Mouse (Mus musculus): ENCODE data around the gene Pgm1. TPM values are rescaled to one million over a fixed set of nuclear protein-coding genes. Genes with fewer than 3 reads are reported as not detected.

Pgm1 gene
- polyA plus RNA-seq, 1 experiment from 2014 or later: 213 TPM

GRCm38 (mm10) chr4:99985631-99986030, 56.4 kb downstream of the Pgm1 start:
- WGBS (ENCODE audit: insufficient replicate concordance): 71% methylated on average over 12 of the region's 12 CpGs
- H3K4me1 ChIP-seq (ENCODE audit: control insufficient read depth, low read depth, low read length): no peaks in the 10 kb centered on the region
- no peaks in the 10 kb centered on the region for H3K27me3 ChIP-seq (ENCODE audit: control insufficient read depth, insufficient read depth, low read depth, low read length)
- no peak for ATAC-seq (ENCODE audit: low read depth)
- no peak overlapping the region for H3K27ac ChIP-seq (ENCODE audit: low read length)
- H3K4me3 ChIP-seq (ENCODE audit: low read depth, low read length): no peak overlapping the region
- no peaks in the 10 kb centered on the region; the same call in 1 of the 2 replicates for H3K36me3 ChIP-seq (ENCODE audit: control insufficient read depth, insufficient read depth)
- no peak overlapping the region for H3K4me2 ChIP-seq (ENCODE audit: low read depth, low read length)
- no peak overlapping the region for H3K9ac ChIP-seq (ENCODE audit: low read depth, low read length)
- H3K9me3 ChIP-seq (replicated peaks; ENCODE audit: control insufficient read depth, low read length): no peaks in the 10 kb centered on the region

GRCm38 (mm10) chr4:99986609-99987008, 57.4 kb downstream of the Pgm1 start:
- no peaks in the 10 kb centered on the region for H3K27me3 ChIP-seq (ENCODE audit: control insufficient read depth, insufficient read depth, low read depth, low read length)
- ATAC-seq (ENCODE audit: low read depth): no peak
- H3K36me3 ChIP-seq (ENCODE audit: control insufficient read depth, insufficient read depth): no peaks in the 10 kb centered on the region; the same call in 1 of the 2 replicates
- 67% methylated on average over 10 of the region's 10 CpGs for WGBS (ENCODE audit: insufficient replicate concordance)
- no peak overlapping the region for H3K9ac ChIP-seq (ENCODE audit: low read depth, low read length)
- no peaks in the 10 kb centered on the region for H3K9me3 ChIP-seq (replicated peaks; ENCODE audit: control insufficient read depth, low read length)
- H3K4me1 ChIP-seq (ENCODE audit: control insufficient read depth, low read depth, low read length): no peaks in the 10 kb centered on the region
- no peak overlapping the region for H3K4me2 ChIP-seq (ENCODE audit: low read depth, low read length)
- no peak overlapping the region for H3K4me3 ChIP-seq (ENCODE audit: low read depth, low read length)
- H3K27ac ChIP-seq (ENCODE audit: low read length): no peak overlapping the region

GRCm38 (mm10) chr4:99988771-99989170, 59.6 kb downstream of the Pgm1 start:
- no peak for ATAC-seq (ENCODE audit: low read depth)
- Histone ChIP-seq H3K9ac (ENCODE audit: low read depth, low read length) (no peak overlapping the region), H3K4me3 (ENCODE audit: low read depth, low read length) (no peak overlapping the region), H3K9me3 (replicated peaks; ENCODE audit: control insufficient read depth, low read length) (no peaks in the 10 kb centered on the region), H3K27ac (ENCODE audit: low read length) (no peak overlapping the region), H3K27me3 (ENCODE audit: control insufficient read depth, insufficient read depth, low read depth, low read length) (no peaks in the 10 kb centered on the region), H3K4me2 (ENCODE audit: low read depth, low read length) (no peak overlapping the region), H3K36me3 (ENCODE audit: control insufficient read depth, insufficient read depth) (no peaks in the 10 kb centered on the region; the same call in 1 of the 2 replicates), H3K4me1 (ENCODE audit: control insufficient read depth, low read depth, low read length) (no peaks in the 10 kb centered on the region)
- WGBS (ENCODE audit: insufficient replicate concordance): 61% methylated on average over 7 of the region's 7 CpGs

GRCm38 (mm10) chr4:100000971-100001370, 71.8 kb downstream of the Pgm1 start:
- no peaks in the 10 kb centered on the region for H3K4me1 ChIP-seq (ENCODE audit: control insufficient read depth, low read depth, low read length)
- no peaks in the 10 kb centered on the region for H3K27me3 ChIP-seq (ENCODE audit: control insufficient read depth, insufficient read depth, low read depth, low read length)
- no peak overlapping the region for H3K4me2 ChIP-seq (ENCODE audit: low read depth, low read length)
- H3K4me3 ChIP-seq (ENCODE audit: low read depth, low read length): no peak overlapping the region
- ATAC-seq (ENCODE audit: low read depth): no peak
- no peak overlapping the region for H3K27ac ChIP-seq (ENCODE audit: low read length)
- no peaks in the 10 kb centered on the region for H3K9me3 ChIP-seq (replicated peaks; ENCODE audit: control insufficient read depth, low read length)
- no peaks in the 10 kb centered on the region for H3K36me3 ChIP-seq (ENCODE audit: control insufficient read depth, insufficient read depth)
- WGBS (ENCODE audit: insufficient replicate concordance): 54% methylated on average over 5 of the region's 5 CpGs
- H3K9ac ChIP-seq (ENCODE audit: low read depth, low read length): no peak overlapping the region

GRCm38 (mm10) chr4:100001806-100002205, 72.6 kb downstream of the Pgm1 start:
- Histone ChIP-seq H3K9me3 (replicated peaks; ENCODE audit: control insufficient read depth, low read length) (no peaks in the 10 kb centered on the region), H3K4me1 (ENCODE audit: control insufficient read depth, low read depth, low read length) (no peaks in the 10 kb centered on the region), H3K27me3 (ENCODE audit: control insufficient read depth, insufficient read depth, low read depth, low read length) (no peaks in the 10 kb centered on the region), H3K27ac (ENCODE audit: low read length) (no peak overlapping the region), H3K4me3 (ENCODE audit: low read depth, low read length) (no peak overlapping the region), H3K4me2 (ENCODE audit: low read depth, low read length) (no peak overlapping the region), H3K9ac (ENCODE audit: low read depth, low read length) (no peak overlapping the region), H3K36me3 (ENCODE audit: control insufficient read depth, insufficient read depth) (no peaks in the 10 kb centered on the region)
- ATAC-seq (ENCODE audit: low read depth): no peak
- WGBS (ENCODE audit: insufficient replicate concordance): 64% methylated on average over 7 of the region's 7 CpGs

- 37% methylated on average over 7 of the region's 7 CpGs for WGBS (ENCODE audit: insufficient replicate concordance)
Observed at GRCm38 (mm10) chr4:100007721-100008120, 78.5 kb downstream of the Pgm1 start.

GRCm38 (mm10) chr4:100008371-100009090, 79.3 kb downstream of the Pgm1 start:
- no peak overlapping the region for H3K9ac ChIP-seq (ENCODE audit: low read depth, low read length)
- no peak overlapping the region for H3K4me3 ChIP-seq (ENCODE audit: low read depth, low read length)
- no peak overlapping the region for H3K27ac ChIP-seq (ENCODE audit: low read length)
- no peaks in the 10 kb centered on the region for H3K27me3 ChIP-seq (ENCODE audit: control insufficient read depth, insufficient read depth, low read depth, low read length)
- no peak overlapping the region for H3K4me2 ChIP-seq (ENCODE audit: low read depth, low read length)
- no peaks in the 10 kb centered on the region for H3K9me3 ChIP-seq (replicated peaks; ENCODE audit: control insufficient read depth, low read length)
- WGBS (ENCODE audit: insufficient replicate concordance): 35% methylated on average over 5 of the region's 5 CpGs
- no peaks in the 10 kb centered on the region for H3K36me3 ChIP-seq (ENCODE audit: control insufficient read depth, insufficient read depth)
- H3K4me1 ChIP-seq (ENCODE audit: control insufficient read depth, low read depth, low read length): no peaks in the 10 kb centered on the region; the same call in 1 of the 2 replicates
- ATAC-seq (ENCODE audit: low read depth): peak; percentile 79

More at GRCm38 (mm10) chr4:100007721-100008120, 78.5 kb downstream of the Pgm1 start:
- Histone ChIP-seq H3K27me3 (ENCODE audit: control insufficient read depth, insufficient read depth, low read depth, low read length) (no peaks in the 10 kb centered on the region), H3K4me2 (ENCODE audit: low read depth, low read length) (no peak overlapping the region), H3K4me1 (ENCODE audit: control insufficient read depth, low read depth, low read length) (no peaks in the 10 kb centered on the region; the same call in 1 of the 2 replicates), H3K4me3 (ENCODE audit: low read depth, low read length) (no peak overlapping the region), H3K9me3 (replicated peaks; ENCODE audit: control insufficient read depth, low read length) (no peaks in the 10 kb centered on the region), H3K36me3 (ENCODE audit: control insufficient read depth, insufficient read depth) (no peaks in the 10 kb centered on the region), H3K27ac (ENCODE audit: low read length) (no peak overlapping the region), H3K9ac (ENCODE audit: low read depth, low read length) (no peak overlapping the region)
- no peak for ATAC-seq (ENCODE audit: low read depth)

GRCm38 (mm10) chr4:100009211-100009678, 80.0 kb downstream of the Pgm1 start:
- H3K4me3 ChIP-seq (ENCODE audit: low read depth, low read length): no peak overlapping the region
- H3K27ac ChIP-seq (ENCODE audit: low read length): no peak overlapping the region
- H3K4me2 ChIP-seq (ENCODE audit: low read depth, low read length): no peak overlapping the region
- no peak overlapping the region for H3K9ac ChIP-seq (ENCODE audit: low read depth, low read length)
- no peaks in the 10 kb centered on the region; the same call in 1 of the 2 replicates for H3K4me1 ChIP-seq (ENCODE audit: control insufficient read depth, low read depth, low read length)
- no peaks in the 10 kb centered on the region for H3K36me3 ChIP-seq (ENCODE audit: control insufficient read depth, insufficient read depth)
- 61% methylated on average over 8 of the region's 8 CpGs for WGBS (ENCODE audit: insufficient replicate concordance)
- H3K9me3 ChIP-seq (replicated peaks; ENCODE audit: control insufficient read depth, low read length): no peaks in the 10 kb centered on the region
- ATAC-seq (ENCODE audit: low read depth): no peak
- no peaks in the 10 kb centered on the region for H3K27me3 ChIP-seq (ENCODE audit: control insufficient read depth, insufficient read depth, low read depth, low read length)

- H3K9me3 ChIP-seq (replicated peaks; ENCODE audit: control insufficient read depth, low read length): no peaks in the 10 kb centered on the region
- H3K4me1 ChIP-seq (ENCODE audit: control insufficient read depth, low read depth, low read length): no peaks in the 10 kb centered on the region; the same call in 1 of the 2 replicates
- no peak overlapping the region for H3K4me3 ChIP-seq (ENCODE audit: low read depth, low read length)
- WGBS (ENCODE audit: insufficient replicate concordance): 77% methylated on average over 3 of the region's 3 CpGs
- no peak for ATAC-seq (ENCODE audit: low read depth)
- no peaks in the 10 kb centered on the region for H3K36me3 ChIP-seq (ENCODE audit: control insufficient read depth, insufficient read depth)
- no peaks in the 10 kb centered on the region for H3K27me3 ChIP-seq (ENCODE audit: control insufficient read depth, insufficient read depth, low read depth, low read length)
- no peak overlapping the region for H3K27ac ChIP-seq (ENCODE audit: low read length)
- H3K9ac ChIP-seq (ENCODE audit: low read depth, low read length): no peak overlapping the region
- H3K4me2 ChIP-seq (ENCODE audit: low read depth, low read length): no peak overlapping the region
Observed at GRCm38 (mm10) chr4:100010916-100011315, 81.7 kb downstream of the Pgm1 start.
